Mouse (Mus musculus) Patski (cell line): ENCODE data around the gene Gm17783. TPM values are rescaled to one million over a fixed set of nuclear protein-coding genes. Genes with fewer than 3 reads are reported as not detected.
"Not testable (repeated sequence)": the region's sequence is repeated elsewhere in the genome, so short reads cannot be mapped to it uniquely, and the experiment has no call there.

Experiments
- ATAC-seq: fragments of 100-300 bp; one replicate; pipeline ENCODE4 v1.8.0; 2021
- CTCF ChIA-PET: fragments of 350-600 bp; sonication (Branson Sonifier 250); formaldehyde crosslinking; loops from one replicate; lab custom pipeline; 2022; ENCODE audit warnings: inconsistent platforms; lab: Charles Lee
- POLR2A ChIA-PET: fragments of 350-600 bp; sonication (Branson Sonifier 250); formaldehyde crosslinking; loops from one replicate; lab custom pipeline; 2022; ENCODE audit warnings: antibody characterized with exemption, inconsistent platforms; lab: Charles Lee
- DNase-seq: peaks from one replicate; pipeline ENCODE4 v3.0.0-alpha.2; 2011; ENCODE audit warnings: low read depth, low spot score
- H3K27me3 ChIP-seq: fragments of 371-371 bp; one replicate; pipeline ENCODE4 v1.5.1; 2021
- CTCF ChIP-seq: fragments of 100-300 bp; IDR thresholded peaks from one replicate; pipeline ENCODE4 v1.5.1; 2021
- in situ Hi-C: fragments of 300-500 bp; cut with MboI; formaldehyde crosslinking; loops from 3 replicates; pipeline ENCODE4 v1.11.1; 2018; ENCODE audit warnings: low pct_unique_long_range_greater_than_20kb, mixed read lengths
- polyA plus RNA-seq: library from polyadenylated mRNA; unstranded; gene quantifications from one replicate; pipeline ENCODE4 v1.2.3, GENCODE M21; 2021

Gene Gm17783
- polyA plus RNA-seq, 1 experiment from 2014 or later: not detected

DNA sequence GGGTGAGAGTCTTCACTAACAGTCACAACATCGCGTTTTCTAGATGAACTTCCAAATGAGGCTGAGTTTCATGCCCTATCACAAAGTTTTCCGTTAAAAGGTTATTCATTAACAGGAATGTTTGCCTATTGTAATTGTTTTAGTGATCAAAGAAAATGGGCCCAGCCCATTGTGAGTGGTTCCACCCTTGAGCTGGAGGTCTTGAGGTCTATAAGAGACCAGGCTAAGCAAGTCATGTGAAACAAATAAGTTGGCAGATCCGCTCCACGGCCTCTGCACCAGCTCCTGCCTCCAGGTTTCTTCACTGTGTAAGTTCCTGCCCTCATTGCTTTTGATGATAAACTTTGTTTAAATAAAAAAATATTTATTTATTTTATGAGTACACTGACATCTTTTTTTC lies 38.9 kb downstream of the Gm17783 start, which contains the start of gene Gm609:
Gm609 (minus strand) TSS at position 43 of the 400 bp plus-strand sequence.
- no peak for TF ChIP-seq CTCF
- CTCF ChIA-PET: no interaction called here
- H3K27me3 ChIP-seq: peaks cover 6% of the 10 kb centered on the region
- in situ Hi-C loops: no loop called here
- ATAC-seq (no peak), DNase-seq (no peak)
- POLR2A ChIA-PET: no interaction called here

- H3K27me3 ChIP-seq: no peaks in the 10 kb centered on the region
- ATAC-seq: no peak
- ChIA-PET CTCF (no interaction called here), POLR2A (no interaction called here)
- no peak for DNase-seq
- TF ChIP-seq CTCF: no peak
- in situ Hi-C loops: no loop called here
Observed at GRCm38 (mm10) chr16:45476991-45477390, 54.9 kb downstream of the Gm17783 start.

- DNase-seq, H3K27me3 ChIP-seq, POLR2A ChIA-PET, in situ Hi-C loops, ATAC-seq, CTCF ChIA-PET: not testable (repeated sequence)
Observed at GRCm38 (mm10) chr16:45471836-45472235, 60.0 kb downstream of the Gm17783 start.

Other genes with a start within 250 kb of the Gm17783 start
- 0.47 TPM for gene Cd200, start 123.0 kb downstream of the Gm17783 start, polyA plus RNA-seq
- not detected for gene Gm609, start 39.1 kb downstream of the Gm17783 start, polyA plus RNA-seq
- not detected for gene Slc9c1, start 3.3 kb upstream of the Gm17783 start, polyA plus RNA-seq
- gene Gcsam, start 78.3 kb upstream of the Gm17783 start, polyA plus RNA-seq: not detected
- gene BC016579, start 122.0 kb upstream of the Gm17783 start, polyA plus RNA-seq: not detected
- gene Tmprss7, start 161.6 kb upstream of the Gm17783 start, polyA plus RNA-seq: not detected
- 0.35 TPM for gene Tagln3, start 192.6 kb upstream of the Gm17783 start, polyA plus RNA-seq
- 17.3 TPM for gene Abhd10, start 210.9 kb upstream of the Gm17783 start, polyA plus RNA-seq